Mouse (Mus musculus): ENCODE results near the gene Cdca4. TPM values are rescaled to one million over a fixed set of nuclear protein-coding genes. Genes with fewer than 3 reads are reported as not detected.

Gene Cdca4
- polyA plus RNA-seq, 1 experiment from 2014 or later, result 146 TPM

DNA sequence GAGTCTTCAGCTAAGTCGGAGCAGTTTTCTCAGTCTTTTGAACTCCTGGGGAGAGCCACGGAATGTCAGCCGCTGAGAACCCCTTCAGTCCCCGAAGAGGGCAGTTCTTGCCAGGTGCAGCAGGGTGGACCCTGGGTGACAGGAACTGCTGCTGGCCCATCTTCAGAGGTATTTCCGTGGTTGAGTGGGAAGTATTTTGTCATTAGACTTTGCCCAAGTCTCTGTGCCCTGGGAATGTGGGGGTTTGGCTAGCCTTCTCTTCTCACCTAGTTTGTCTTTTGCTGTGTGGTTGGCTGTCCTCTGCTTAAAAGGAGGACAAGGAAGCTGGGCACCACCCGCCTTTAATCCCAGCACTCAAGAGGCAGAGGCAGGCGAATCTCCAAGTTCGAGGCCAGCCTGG is 19.6 kb downstream of the Cdca4 start:
- Histone ChIP-seq H3K4me1 (replicated peaks; ENCODE audit: control insufficient read depth, insufficient read depth, low read length) (peaks cover 5% of the 10 kb centered on the region), H3K27ac (ENCODE audit: low read depth, low read length) (no peak overlapping the region), H3K27me3 (ENCODE audit: control insufficient read depth, insufficient read depth, low read length) (no peaks in the 10 kb centered on the region), H3K36me3 (ENCODE audit: control insufficient read depth, insufficient read depth, low read length) (no peaks in the 10 kb centered on the region), H3K9me3 (ENCODE audit: control insufficient read depth, low read length) (no peaks in the 10 kb centered on the region), H3K4me3 (ENCODE audit: low read depth, low read length) (peak overlapping the region; percentile 66), H3K9ac (ENCODE audit: low read depth, low read length) (peak overlapping the region; percentile 65), H3K4me2 (replicated peaks; ENCODE audit: low read depth, low read length) (peak overlapping the region; percentile 93)
- 29% methylated on average over 8 of the region's 8 CpGs for WGBS
- DNase-seq (ENCODE audit: low spot score) (no peak), ATAC-seq (ENCODE audit: low FRiP score) (no peak)

- Histone ChIP-seq H3K9ac (ENCODE audit: low read depth, low read length) (peak within 1 kb of the TSS; percentile 65), H3K36me3 (ENCODE audit: control insufficient read depth, insufficient read depth, low read length) (no peaks in the 10 kb centered on the region), H3K27ac (ENCODE audit: low read depth, low read length) (peak within 1 kb of the TSS; percentile 27; the same call in 1 of the 2 replicates), H3K4me1 (replicated peaks; ENCODE audit: control insufficient read depth, insufficient read depth, low read length) (peaks cover 5% of the 10 kb centered on the region), H3K27me3 (ENCODE audit: control insufficient read depth, insufficient read depth, low read length) (no peaks in the 10 kb centered on the region), H3K4me2 (replicated peaks; ENCODE audit: low read depth, low read length) (peak within 1 kb of the TSS; percentile 93), H3K9me3 (ENCODE audit: control insufficient read depth, low read length) (no peaks in the 10 kb centered on the region), H3K4me3 (ENCODE audit: low read depth, low read length) (peak within 1 kb of the TSS; percentile 66)
- peak; percentile 94 for ATAC-seq (ENCODE audit: low FRiP score)
- under 1% methylated on average over 64 of the region's 64 CpGs for WGBS
- peak; percentile 96 for DNase-seq (ENCODE audit: low spot score)
Observed at GRCm38 (mm10) chr12:112808587-112809364, 20.4 kb downstream of the Cdca4 start, which contains the start of gene Clba1. TSS of gene Clba1 (plus strand) at chr12:112808937.

- H3K9ac ChIP-seq (ENCODE audit: low read depth, low read length), result peak overlapping the region; percentile 65
- H3K4me2 ChIP-seq (replicated peaks; ENCODE audit: low read depth, low read length), result peak overlapping the region; percentile 93
- no peaks in the 10 kb centered on the region for H3K27me3 ChIP-seq (ENCODE audit: control insufficient read depth, insufficient read depth, low read length)
- peak overlapping the region; percentile 27; the same call in 1 of the 2 replicates for H3K27ac ChIP-seq (ENCODE audit: low read depth, low read length)
- no peaks in the 10 kb centered on the region for H3K9me3 ChIP-seq (ENCODE audit: control insufficient read depth, low read length)
- DNase-seq (ENCODE audit: low spot score), result no peak
- H3K4me3 ChIP-seq (ENCODE audit: low read depth, low read length), result peak overlapping the region; percentile 66
- WGBS, result 70% methylated on average over 5 of the region's 5 CpGs
- H3K4me1 ChIP-seq (replicated peaks; ENCODE audit: control insufficient read depth, insufficient read depth, low read length), result peaks cover 5% of the 10 kb centered on the region
- H3K36me3 ChIP-seq (ENCODE audit: control insufficient read depth, insufficient read depth, low read length), result no peaks in the 10 kb centered on the region
- ATAC-seq (ENCODE audit: low FRiP score), result peak; percentile 61
Observed at GRCm38 (mm10) chr12:112808212-112808586, 21.0 kb downstream of the Cdca4 start.

DNA sequence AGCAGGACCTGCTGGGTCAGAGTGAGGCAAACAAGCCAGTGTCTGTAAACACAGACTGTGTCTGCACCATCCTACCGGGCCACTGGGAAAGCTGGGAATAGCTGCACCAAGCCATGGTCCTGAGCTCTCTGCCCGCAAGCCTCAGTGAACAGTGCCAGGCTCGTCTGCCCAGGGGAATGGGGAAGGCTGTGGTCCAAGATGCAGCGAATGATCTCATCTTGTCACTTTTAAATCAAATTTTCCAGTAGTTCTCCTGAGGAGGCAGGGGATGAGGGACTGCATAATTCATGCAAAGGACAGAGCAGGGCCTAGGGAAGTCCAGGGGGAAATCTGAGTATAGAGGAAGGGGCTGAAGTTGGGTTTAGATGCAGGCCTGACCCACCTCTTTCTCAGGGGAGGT is 21.4 kb downstream of the Cdca4 start:
- 84% methylated on average over 4 of the region's 4 CpGs for WGBS
- no peak overlapping the region for H3K9ac ChIP-seq (ENCODE audit: low read depth, low read length)

GRCm38 (mm10) chr12:112806044-112806443 is 23.2 kb downstream of the Cdca4 start:
- no peaks in the 10 kb centered on the region for H3K36me3 ChIP-seq (ENCODE audit: control insufficient read depth, insufficient read depth, low read length)
- H3K4me1 ChIP-seq (replicated peaks; ENCODE audit: control insufficient read depth, insufficient read depth, low read length), result peaks cover 9% of the 10 kb centered on the region
- WGBS, result 80% methylated on average over 6 of the region's 6 CpGs
- no peak overlapping the region for H3K4me2 ChIP-seq (replicated peaks; ENCODE audit: low read depth, low read length)
- H3K9ac ChIP-seq (ENCODE audit: low read depth, low read length), result no peak overlapping the region
- DNase-seq (ENCODE audit: low spot score), result no peak
- H3K27me3 ChIP-seq (ENCODE audit: control insufficient read depth, insufficient read depth, low read length), result peaks cover 12% of the 10 kb centered on the region
- no peak overlapping the region for H3K4me3 ChIP-seq (ENCODE audit: low read depth, low read length)
- no peaks in the 10 kb centered on the region for H3K9me3 ChIP-seq (ENCODE audit: control insufficient read depth, low read length)
- H3K27ac ChIP-seq (ENCODE audit: low read depth, low read length), result no peak overlapping the region
- no peak for ATAC-seq (ENCODE audit: low FRiP score)

More for the DNA sequence above, 21.4 kb downstream of the Cdca4 start:
- Histone ChIP-seq H3K4me2 (replicated peaks; ENCODE audit: low read depth, low read length) (no peak overlapping the region; the same call in 1 of the 2 replicates), H3K4me3 (ENCODE audit: low read depth, low read length) (no peak overlapping the region), H3K36me3 (ENCODE audit: control insufficient read depth, insufficient read depth, low read length) (no peaks in the 10 kb centered on the region), H3K9me3 (ENCODE audit: control insufficient read depth, low read length) (no peaks in the 10 kb centered on the region), H3K4me1 (replicated peaks; ENCODE audit: control insufficient read depth, insufficient read depth, low read length) (peaks cover 5% of the 10 kb centered on the region), H3K27me3 (ENCODE audit: control insufficient read depth, insufficient read depth, low read length) (no peaks in the 10 kb centered on the region), H3K27ac (ENCODE audit: low read depth, low read length) (no peak overlapping the region)
- ATAC-seq (ENCODE audit: low FRiP score) (no peak), DNase-seq (ENCODE audit: low spot score) (no peak)

GRCm38 (mm10) chr12:112804046-112804445 is 25.2 kb downstream of the Cdca4 start:
- Histone ChIP-seq H3K4me3 (ENCODE audit: low read depth, low read length) (no peak overlapping the region), H3K9ac (ENCODE audit: low read depth, low read length) (no peak overlapping the region), H3K4me2 (replicated peaks; ENCODE audit: low read depth, low read length) (no peak overlapping the region), H3K36me3 (ENCODE audit: control insufficient read depth, insufficient read depth, low read length) (no peaks in the 10 kb centered on the region), H3K4me1 (replicated peaks; ENCODE audit: control insufficient read depth, insufficient read depth, low read length) (peaks cover 3% of the 10 kb centered on the region; the same call in 1 of the 2 replicates), H3K9me3 (ENCODE audit: control insufficient read depth, low read length) (no peaks in the 10 kb centered on the region), H3K27me3 (ENCODE audit: control insufficient read depth, insufficient read depth, low read length) (peaks cover 18% of the 10 kb centered on the region), H3K27ac (ENCODE audit: low read depth, low read length) (no peak overlapping the region)
- DNase-seq (ENCODE audit: low spot score) (no peak), ATAC-seq (ENCODE audit: low FRiP score) (no peak)
- WGBS, result 62% methylated on average over 13 of the region's 13 CpGs

GRCm38 (mm10) chr12:112802917-112803316 is 26.3 kb downstream of the Cdca4 start:
- 28% methylated on average over 3 of the region's 3 CpGs for WGBS
- H3K4me3 ChIP-seq (ENCODE audit: low read depth, low read length), result no peak overlapping the region
- H3K4me1 ChIP-seq (replicated peaks; ENCODE audit: control insufficient read depth, insufficient read depth, low read length), result 0 out of 2 replicates have a peak, but pooled peaks cover 3% of the 10 kb centered on the region
- H3K9me3 ChIP-seq (ENCODE audit: control insufficient read depth, low read length), result no peaks in the 10 kb centered on the region
- H3K4me2 ChIP-seq (replicated peaks; ENCODE audit: low read depth, low read length), result no peak overlapping the region; the same call in 1 of the 2 replicates
- H3K9ac ChIP-seq (ENCODE audit: low read depth, low read length), result no peak overlapping the region
- H3K36me3 ChIP-seq (ENCODE audit: control insufficient read depth, insufficient read depth, low read length), result no peaks in the 10 kb centered on the region
- DNase-seq (ENCODE audit: low spot score) (no peak), ATAC-seq (ENCODE audit: low FRiP score) (no peak)
- peaks cover 18% of the 10 kb centered on the region for H3K27me3 ChIP-seq (ENCODE audit: control insufficient read depth, insufficient read depth, low read length)
- no peak overlapping the region for H3K27ac ChIP-seq (ENCODE audit: low read depth, low read length)

DNA sequence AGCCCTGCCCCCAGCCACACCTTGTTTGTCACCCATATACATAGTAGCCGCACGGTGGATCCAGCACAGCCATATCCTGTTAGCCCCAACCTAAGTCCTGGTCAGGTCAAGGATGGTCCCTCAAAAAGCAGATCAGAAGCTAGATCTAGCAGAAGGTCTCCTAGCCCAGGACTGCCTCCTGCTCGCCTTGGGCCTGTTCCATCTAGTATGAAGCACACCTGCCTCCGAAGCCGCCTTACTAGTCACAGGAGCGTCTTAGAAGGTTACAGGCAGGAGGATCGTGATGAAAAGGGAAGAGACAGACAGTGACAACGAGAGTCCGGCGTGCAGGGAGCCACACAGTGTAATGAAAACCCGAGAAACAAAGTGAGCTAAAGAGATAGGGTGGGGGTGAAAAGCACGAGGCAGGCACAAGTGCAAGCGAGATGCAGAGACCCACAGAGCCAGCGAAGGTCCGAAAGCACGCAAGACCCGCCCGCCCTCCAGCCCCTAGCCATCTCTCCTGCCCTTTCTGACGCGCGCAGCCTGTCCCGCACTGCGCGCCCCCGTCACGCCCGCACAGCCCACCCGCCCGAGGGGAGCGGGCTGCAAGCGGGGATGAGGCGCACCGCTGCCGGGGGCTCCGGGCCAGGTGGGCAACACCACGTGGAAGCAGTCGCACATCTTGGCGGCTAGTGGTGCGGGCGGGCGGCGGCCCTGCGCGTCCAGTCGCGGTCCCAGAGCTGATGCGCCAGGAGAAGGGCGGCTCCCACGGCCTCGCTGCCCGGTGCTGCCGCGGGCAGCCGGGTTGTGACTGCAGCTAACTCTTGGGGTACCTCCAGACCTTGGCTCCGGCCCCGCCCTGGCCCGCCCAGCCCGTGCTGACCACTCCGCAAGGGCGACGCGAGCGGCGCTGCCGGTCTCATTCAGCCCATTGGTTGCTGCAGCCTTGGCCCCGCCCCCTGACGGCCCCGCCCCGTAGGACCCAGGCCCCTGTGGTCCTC is 27.1 kb downstream of the Cdca4 start, which contains the start of gene Ahnak2:
Ahnak2 (minus strand) TSS at position 794 of the 983 bp plus-strand sequence.
- peak; percentile 79 for ATAC-seq (ENCODE audit: low FRiP score)
- peak; percentile 79 for DNase-seq (ENCODE audit: low spot score)
- no peak within 1 kb of the TSS for H3K27ac ChIP-seq (ENCODE audit: low read depth, low read length)
- peak within 1 kb of the TSS; percentile 58 for H3K4me3 ChIP-seq (ENCODE audit: low read depth, low read length)
- H3K27me3 ChIP-seq (ENCODE audit: control insufficient read depth, insufficient read depth, low read length), result peaks cover 18% of the 10 kb centered on the region
- H3K9me3 ChIP-seq (ENCODE audit: control insufficient read depth, low read length), result no peaks in the 10 kb centered on the region
- peak within 1 kb of the TSS; percentile 100 for H3K4me2 ChIP-seq (replicated peaks; ENCODE audit: low read depth, low read length)
- peak within 1 kb of the TSS; percentile 61 for H3K9ac ChIP-seq (ENCODE audit: low read depth, low read length)
- H3K36me3 ChIP-seq (ENCODE audit: control insufficient read depth, insufficient read depth, low read length), result no peaks in the 10 kb centered on the region
- 6% methylated on average over 45 of the region's 69 CpGs for WGBS
- 0 out of 2 replicates have a peak, but pooled peaks cover 3% of the 10 kb centered on the region for H3K4me1 ChIP-seq (replicated peaks; ENCODE audit: control insufficient read depth, insufficient read depth, low read length)

Data from hindbrain, embryonic 11.5 days (tissue).